In genomic region chr2:138120868-138121267, GRCm38 (mm10) we compare ENCODE assay signal across 20 mouse cellular contexts.
DNase-seq lines count a peak whose midpoint lies in the region; ATAC-seq lines count a peak whose summit lies in the region.
"Had no signal": no experiment of that assay in that cellular context is flagged by ENCODE, and none has a peak within 500 bp of the region (broad histone marks: within the 10 kb centered on the region; RNA-seq: fewer than 3 reads in every experiment).

No protein-coding gene starts in this region.

- no peak overlapping the region for H3K27ac ChIP-seq in embryonic facial prominence, embryonic 14.5 days (replicated peaks; ENCODE audit: low read depth, low read length)
- no peak overlapping the region for H3K27ac ChIP-seq in embryonic facial prominence, embryonic 10.5 days (replicated peaks)
- H3K27ac ChIP-seq in heart, embryonic 12.5 days (ENCODE audit: poor library complexity, severe bottlenecking) = no peak overlapping the region
- H3K27ac ChIP-seq: hindbrain, embryonic 14.5 days; kidney, embryonic 15.5 days; limb, embryonic 10.5 days; lung, embryonic 15.5 days; macrophage had no signal

- WGBS in embryonic facial prominence, embryonic 14.5 days = 79% methylated on average over 1 of the region's 1 CpGs
- WGBS in embryonic facial prominence, embryonic 10.5 days = 88% methylated on average over 1 of the region's 1 CpGs
- WGBS in heart, embryonic 12.5 days = 68% methylated on average over 1 of the region's 1 CpGs

- no peak overlapping the region for H3K9ac ChIP-seq in embryonic facial prominence, embryonic 14.5 days (ENCODE audit: low read depth, low read length)
- no peak overlapping the region for H3K9ac ChIP-seq in heart, embryonic 12.5 days
- H3K9ac ChIP-seq: hindbrain, embryonic 14.5 days; kidney, embryonic 15.5 days; lung, embryonic 15.5 days had no signal

- DNase-seq in embryonic facial prominence, embryonic 14.5 days (ENCODE audit: low spot score) = peak; percentile 5
- DNase-seq in embryonic facial prominence, embryonic 10.5 days (ENCODE audit: low spot score) = no peak
- DNase-seq in left cerebral cortex, adult 11 months (ENCODE audit: low spot score) = peak; percentile 13
- DNase-seq in left cerebral cortex, postnatal 4 days = no peak
- DNase-seq in Muller cell, postnatal 12 days (ENCODE audit: inconsistent ontology term) = peak; percentile 4
- peak; percentile 7 to 20 for DNase-seq in left cerebral cortex, postnatal 14 days (ENCODE audit: low spot score in 2 of 2)
- DNase-seq: adrenal gland, postnatal 10 days; gastrocnemius, postnatal 36 days; heart, postnatal 14 days; thymus, postnatal 36 days had no signal

- peaks cover 6% of the 10 kb centered on the region; the same call in 1 of the 2 replicates for H3K9me3 ChIP-seq in embryonic facial prominence, embryonic 14.5 days (ENCODE audit: control insufficient read depth, low read length)
- peaks cover 6% of the 10 kb centered on the region for H3K9me3 ChIP-seq in embryonic facial prominence, embryonic 10.5 days
- peaks cover 8% of the 10 kb centered on the region for H3K9me3 ChIP-seq in heart, embryonic 12.5 days (replicated peaks)
- H3K9me3 ChIP-seq: limb, embryonic 10.5 days; lung, embryonic 15.5 days had no signal

- intact Hi-C loops in left cerebral cortex, postnatal 4 days (cut with DNase I) = no loop called here
- intact Hi-C loops in left cerebral cortex, postnatal 14 days (cut with DNase I) = no loop called here

- H3K4me1 ChIP-seq in embryonic facial prominence, embryonic 14.5 days (ENCODE audit: control insufficient read depth, insufficient read depth, low read length) = no peaks in the 10 kb centered on the region
- peaks cover 6% of the 10 kb centered on the region; the same call in 1 of the 2 replicates for H3K4me1 ChIP-seq in embryonic facial prominence, embryonic 10.5 days
- H3K4me1 ChIP-seq in heart, embryonic 12.5 days (replicated peaks) = no peaks in the 10 kb centered on the region
- H3K4me1 ChIP-seq: kidney, embryonic 15.5 days; lung, embryonic 15.5 days had no signal

- no peaks in the 10 kb centered on the region for H3K27me3 ChIP-seq in embryonic facial prominence, embryonic 14.5 days (replicated peaks; ENCODE audit: control insufficient read depth, insufficient read depth, low read length)
- no peaks in the 10 kb centered on the region for H3K27me3 ChIP-seq in embryonic facial prominence, embryonic 10.5 days (replicated peaks; ENCODE audit: low read depth, poor library complexity, severe bottlenecking)
- no peaks in the 10 kb centered on the region for H3K27me3 ChIP-seq in heart, embryonic 12.5 days (replicated peaks)
- H3K27me3 ChIP-seq: kidney, embryonic 15.5 days; lung, embryonic 15.5 days had no signal

- H3K4me2 ChIP-seq in embryonic facial prominence, embryonic 14.5 days (ENCODE audit: low read depth, low read length) = no peak overlapping the region
- no peak overlapping the region for H3K4me2 ChIP-seq in heart, embryonic 12.5 days
- H3K4me2 ChIP-seq: hindbrain, embryonic 14.5 days; kidney, embryonic 15.5 days; liver, embryonic 11.5 days; lung, embryonic 15.5 days; midbrain, embryonic 11.5 days had no signal

- no peaks in the 10 kb centered on the region for H3K36me3 ChIP-seq in embryonic facial prominence, embryonic 14.5 days (ENCODE audit: control insufficient read depth, insufficient read depth, low read length)
- no peaks in the 10 kb centered on the region for H3K36me3 ChIP-seq in embryonic facial prominence, embryonic 10.5 days (replicated peaks)
- H3K36me3 ChIP-seq in heart, embryonic 12.5 days = no peaks in the 10 kb centered on the region
- H3K36me3 ChIP-seq: kidney, embryonic 15.5 days; limb, embryonic 10.5 days; lung, embryonic 15.5 days had no signal

- H3K4me3 ChIP-seq in embryonic facial prominence, embryonic 14.5 days (ENCODE audit: low read depth, low read length) = no peak overlapping the region
- no peak overlapping the region for H3K4me3 ChIP-seq in embryonic facial prominence, embryonic 10.5 days
- no peak overlapping the region for H3K4me3 ChIP-seq in heart, embryonic 12.5 days
- H3K4me3 ChIP-seq: kidney, embryonic 15.5 days; limb, embryonic 10.5 days; lung, embryonic 15.5 days had no signal

- no peak for ATAC-seq in embryonic facial prominence, embryonic 14.5 days (ENCODE audit: low read depth)
- no peak for ATAC-seq in heart, embryonic 12.5 days (ENCODE audit: insufficient number of reproducible peaks, low FRiP score)
- ATAC-seq: forebrain, embryonic 16.5 days; intestine, embryonic 16.5 days had no signal

Comparison
In these comparisons a context has a peak if more than half of its experiments do, and no peak if none do; other contexts are left out.
1. DNase-seq: peak in embryonic facial prominence, embryonic 14.5 days (single experiment), left cerebral cortex, adult 11 months (single experiment), Muller cell, postnatal 12 days (single experiment) and left cerebral cortex, postnatal 14 days (2 of 2); none in embryonic facial prominence, embryonic 10.5 days (single experiment) and left cerebral cortex, postnatal 4 days (single experiment).